Mouse (Mus musculus): ENCODE data around the gene Pdk1.

DNA sequence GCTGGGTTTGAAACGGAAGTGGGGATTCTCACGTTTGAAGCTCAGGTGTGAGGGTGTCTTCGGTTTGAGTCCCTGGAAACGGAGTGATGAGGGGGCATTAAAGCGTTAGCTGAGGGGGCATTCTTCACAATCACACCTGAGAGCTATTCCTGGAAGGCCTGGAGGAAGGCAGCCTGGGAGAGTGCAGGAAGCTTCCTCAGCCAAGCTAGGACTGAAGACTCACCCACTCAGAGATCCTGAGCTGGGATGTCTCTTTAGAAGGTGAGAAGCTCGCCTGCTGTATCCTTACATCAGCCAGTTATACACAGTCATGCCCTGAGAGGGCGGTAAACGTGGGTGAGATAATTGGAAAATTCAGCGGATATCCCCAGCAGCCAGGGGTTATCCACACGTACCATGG, 40.9 kb downstream of the Pdk1 start:
- TF ChIP-seq CTCF (IDR thresholded peaks at IDR 0.05; ENCODE audit: control insufficient read depth, insufficient read depth, insufficient read length) = no peak
- TF ChIP-seq MYOD1 (IDR thresholded peaks at IDR 0.05; ENCODE audit: control insufficient read depth, insufficient read length, low read depth) = no peak

Data from C2C12 (cell line).